Mouse (Mus musculus) midbrain, embryonic 16.5 days (tissue): ENCODE results near the gene Ankrd42. TPM values are rescaled to one million over a fixed set of nuclear protein-coding genes. Genes with fewer than 3 reads are reported as not detected.

ENCODE experiments used
- ATAC-seq: fragments of 200-750 bp; cut with Nextera tagmentation; 2 replicates; pipeline ENCODE4 v1.8.0; 2017; ENCODE audit warnings: moderate TSS enrichment
- H3K27ac ChIP-seq: fragments of 300-500 bp; sonication (generic); 2 replicates; pipeline ENCODE4 v1.5.1; 2014; ENCODE audit warnings: mild to moderate bottlenecking, low read length, mixed read lengths
- H3K27me3 ChIP-seq: fragments of 300-500 bp; sonication (generic); 2 replicates; pipeline ENCODE4 v1.6.1; 2014; ENCODE audit warnings: low read depth, low read length, mixed read lengths; ENCODE audit not compliant: control insufficient read depth, insufficient read depth
- H3K36me3 ChIP-seq: fragments of 300-500 bp; sonication (generic); 2 replicates; pipeline ENCODE4 v1.6.1; 2014; ENCODE audit warnings: mild to moderate bottlenecking, low read length, moderate library complexity, mixed read lengths; ENCODE audit not compliant: control insufficient read depth, insufficient read depth
- H3K4me1 ChIP-seq: fragments of 300-500 bp; sonication (generic); 2 replicates; pipeline ENCODE4 v1.6.1; 2014; ENCODE audit warnings: mild to moderate bottlenecking, low read length, mixed read lengths; ENCODE audit not compliant: control insufficient read depth, insufficient read depth
- H3K4me2 ChIP-seq: fragments of 300-500 bp; sonication (generic); 2 replicates; pipeline ENCODE4 v1.6.1; 2014; ENCODE audit warnings: mild to moderate bottlenecking, low read length, mixed read lengths
- H3K4me3 ChIP-seq: fragments of 300-500 bp; sonication (generic); 2 replicates; pipeline ENCODE4 v1.5.1; 2014; ENCODE audit warnings: low read depth, mild to moderate bottlenecking, low read length, moderate library complexity, mixed read lengths
- H3K9ac ChIP-seq: fragments of 300-500 bp; sonication (generic); 2 replicates; pipeline ENCODE4 v1.6.1; 2014; ENCODE audit warnings: low read depth, low read length, mixed read lengths
- H3K9me3 ChIP-seq: fragments of 300-500 bp; sonication (generic); replicated peaks from 2 replicates; pipeline ENCODE4 v1.6.1; 2014; ENCODE audit warnings: mild to moderate bottlenecking, low read length, mixed read lengths; ENCODE audit not compliant: control insufficient read depth, poor library complexity, severe bottlenecking
- WGBS: fragments of 180-500 bp; shearing (Covaris S2); extraction: QIAGEN DNeasy Blood & Tissue Kit; methylation state at CpG from one replicate; pipeline ENCODE4 v1.1.7; 2014; 5-methylcytosine and 5-hydroxymethylcytosine counted together
- polyA plus RNA-seq: library from polyadenylated mRNA; unstranded; fragments of >200 nt; fragmentation: Nextera tagmentation; extraction: Ambion mirVana; gene quantifications from 2 replicates; pipeline ENCODE4 v1.2.1, GENCODE M21; 2015

Gene Ankrd42
- polyA plus RNA-seq, 1 experiment from 2014 or later = 24.0 TPM

GRCm38 (mm10) chr7:92550248-92550989, 86.5 kb downstream of the Ankrd42 start:
- no peaks in the 10 kb centered on the region for H3K27me3 ChIP-seq
- H3K36me3 ChIP-seq = no peaks in the 10 kb centered on the region
- no peaks in the 10 kb centered on the region for H3K4me1 ChIP-seq
- H3K4me3 ChIP-seq = no peak overlapping the region
- H3K9ac ChIP-seq = no peak overlapping the region
- ATAC-seq = peak; percentile 64
- no peaks in the 10 kb centered on the region for H3K9me3 ChIP-seq
- no peak overlapping the region for H3K27ac ChIP-seq
- no peak overlapping the region for H3K4me2 ChIP-seq
- 87% methylated on average over 6 of the region's 6 CpGs for WGBS

DNA sequence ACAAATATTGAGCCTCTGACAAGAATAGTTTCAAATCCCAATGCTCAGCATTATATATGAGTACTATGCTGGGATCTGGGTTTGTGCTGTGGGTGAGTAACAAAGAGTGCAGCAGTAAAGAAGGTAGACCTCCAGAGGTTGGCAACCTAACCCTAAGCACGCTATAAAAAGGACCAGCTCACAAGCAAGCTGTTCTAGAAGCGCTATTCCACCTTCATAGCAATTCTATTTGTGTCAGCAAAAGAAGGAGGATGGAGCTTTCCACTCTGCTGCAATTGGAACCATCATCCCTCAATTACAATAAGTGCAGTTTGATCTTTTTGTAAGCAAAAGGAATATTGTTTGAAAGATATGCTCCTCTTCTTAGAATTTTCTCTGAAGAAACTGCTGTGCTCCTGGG, 90.2 kb downstream of the Ankrd42 start:
- H3K36me3 ChIP-seq = no peaks in the 10 kb centered on the region
- no peaks in the 10 kb centered on the region for H3K9me3 ChIP-seq
- H3K4me2 ChIP-seq = no peak overlapping the region
- H3K4me1 ChIP-seq = no peaks in the 10 kb centered on the region
- no peak overlapping the region for H3K27ac ChIP-seq
- ATAC-seq = no peak
- 78% methylated on average over 2 of the region's 2 CpGs for WGBS
- H3K4me3 ChIP-seq = no peak overlapping the region
- H3K9ac ChIP-seq = no peak overlapping the region
- no peaks in the 10 kb centered on the region for H3K27me3 ChIP-seq

- H3K9ac ChIP-seq = no peak overlapping the region
- H3K36me3 ChIP-seq = no peaks in the 10 kb centered on the region
- no peaks in the 10 kb centered on the region for H3K9me3 ChIP-seq
- no peaks in the 10 kb centered on the region for H3K27me3 ChIP-seq
- H3K4me2 ChIP-seq = no peak overlapping the region
- H3K27ac ChIP-seq = peak overlapping the region; percentile 79
- H3K4me1 ChIP-seq = peaks cover 8% of the 10 kb centered on the region; the same call in 1 of the 2 replicates
- ATAC-seq = peak; percentile 92
- WGBS = 15% methylated on average over 6 of the region's 6 CpGs
- H3K4me3 ChIP-seq = no peak overlapping the region
Measured at GRCm38 (mm10) chr7:92532351-92533036, 104.4 kb downstream of the Ankrd42 start.

Other genes with a start within 250 kb of the Ankrd42 start
- 58.3 and 64.0 TPM in 2 replicates for gene Ccdc90b, start 76.0 kb downstream of the Ankrd42 start, polyA plus RNA-seq
- gene Pcf11, start 32.8 kb upstream of the Ankrd42 start, polyA plus RNA-seq = 18.2 and 18.6 TPM in 2 replicates
- 19.9 and 22.4 TPM in 2 replicates for gene Rab30, start 104.5 kb upstream of the Ankrd42 start, polyA plus RNA-seq
- 3.1 and 4.7 TPM in 2 replicates for gene Ddias, start 237.1 kb upstream of the Ankrd42 start, polyA plus RNA-seq
- 18.9 and 22.0 TPM in 2 replicates for gene Prcp, start 237.3 kb upstream of the Ankrd42 start, polyA plus RNA-seq